Mouse (Mus musculus): ENCODE results near the gene Irgq. TPM values are rescaled to one million over a fixed set of nuclear protein-coding genes. Genes with fewer than 3 reads are reported as not detected.

Gene Irgq
- total and polyA plus RNA-seq, 3 experiments, result 12.9 to 17.4 (median 16.1) TPM

- Histone ChIP-seq H3K79me2 (replicated peaks; ENCODE audit: control insufficient read depth, insufficient read depth, low read length) (0 out of 2 replicates have a peak, but pooled peaks cover 1% of the 10 kb centered on the region), H3K4me1 (ENCODE audit: control insufficient read depth, insufficient read depth, low read length) (no peaks in the 10 kb centered on the region), H3K27ac (no peak overlapping the region), H3K4me3 (no peak overlapping the region), H3K9ac (ENCODE audit: low read depth, low read length) (no peak overlapping the region), H3K36me3 (ENCODE audit: control insufficient read depth, insufficient read depth, low read length) (no peaks in the 10 kb centered on the region), H3K27me3 (ENCODE audit: control insufficient read depth, insufficient read depth, low read length) (no peaks in the 10 kb centered on the region)
- intact Hi-C loops (cut with DNase I), result no loop called here
- TF ChIP-seq EP300 (IDR thresholded peaks at IDR 0.05; ENCODE audit: insufficient read depth, low read depth, low read length) (no peak), POLR2A (IDR thresholded peaks at IDR 0.05; ENCODE audit: insufficient read depth, low read depth, low read length) (no peak), CTCF (IDR thresholded peaks at IDR 0.05) (peak; percentile 43)
- WGBS, result 85% methylated on average over 2 of the region's 2 CpGs
- DNase-seq, result no peak
Measured at GRCm38 (mm10) chr7:24544506-24544905, 14.0 kb downstream of the Irgq start.

GRCm38 (mm10) chr7:24546068-24546614, 15.7 kb downstream of the Irgq start, which contains the start of the genes Pinlyp and Xrcc1:
Gene Pinlyp, minus strand, starts transcription at chr7:24546118.
Gene Xrcc1, plus strand, starts transcription at chr7:24546289.
- TF ChIP-seq POLR2A (IDR thresholded peaks at IDR 0.05; ENCODE audit: insufficient read depth, low read depth, low read length), result no peak
- no peak for TF ChIP-seq EP300 (IDR thresholded peaks at IDR 0.05; ENCODE audit: insufficient read depth, low read depth, low read length)
- TF ChIP-seq CTCF (IDR thresholded peaks at IDR 0.05), result no peak
- intact Hi-C loops (cut with DNase I), result loop anchor here (5.0 kb wide), 1 partner anchor 229 kb away; the partner anchor contains the start of gene Zfp94
- 39% methylated on average over 13 of the region's 13 CpGs for WGBS

GRCm38 (mm10) chr7:24546634-24547389, 16.3 kb downstream of the Irgq start:
- H3K4me3 ChIP-seq, result peak overlapping the region; percentile 80
- H3K79me2 ChIP-seq (replicated peaks; ENCODE audit: control insufficient read depth, insufficient read depth, low read length), result 0 out of 2 replicates have a peak, but pooled peaks cover 1% of the 10 kb centered on the region
- no peaks in the 10 kb centered on the region for H3K4me1 ChIP-seq (ENCODE audit: control insufficient read depth, insufficient read depth, low read length)
- H3K36me3 ChIP-seq (ENCODE audit: control insufficient read depth, insufficient read depth, low read length), result no peaks in the 10 kb centered on the region
- intact Hi-C loops (cut with DNase I), result loop anchor here (1.0 to 5.0 kb wide), 2 partner anchors 17 to 230 kb away; partner anchors contain the start of genes Irgq and Zfp94
- under 1% methylated on average over 57 of the region's 57 CpGs for WGBS
- peak; percentile 98 to 100 for DNase-seq
- TF ChIP-seq CTCF (IDR thresholded peaks at IDR 0.05), result no peak
- TF ChIP-seq POLR2A (IDR thresholded peaks at IDR 0.05; ENCODE audit: insufficient read depth, low read depth, low read length), result peak; percentile 60
- no peak for TF ChIP-seq EP300 (IDR thresholded peaks at IDR 0.05; ENCODE audit: insufficient read depth, low read depth, low read length)
- no peaks in the 10 kb centered on the region for H3K27me3 ChIP-seq (ENCODE audit: control insufficient read depth, insufficient read depth, low read length)
- H3K9ac ChIP-seq (ENCODE audit: low read depth, low read length), result peak overlapping the region; percentile 93
- peak overlapping the region; percentile 84 for H3K27ac ChIP-seq

More at GRCm38 (mm10) chr7:24546068-24546614, 15.7 kb downstream of the Irgq start, which contains the start of the genes Pinlyp and Xrcc1:
- H3K9ac ChIP-seq (ENCODE audit: low read depth, low read length), result peak within 1 kb of the TSS; percentile 93
- H3K36me3 ChIP-seq (ENCODE audit: control insufficient read depth, insufficient read depth, low read length), result no peaks in the 10 kb centered on the region
- no peaks in the 10 kb centered on the region for H3K4me1 ChIP-seq (ENCODE audit: control insufficient read depth, insufficient read depth, low read length)
- H3K79me2 ChIP-seq (replicated peaks; ENCODE audit: control insufficient read depth, insufficient read depth, low read length), result 0 out of 2 replicates have a peak, but pooled peaks cover 1% of the 10 kb centered on the region
- H3K27me3 ChIP-seq (ENCODE audit: control insufficient read depth, insufficient read depth, low read length), result no peaks in the 10 kb centered on the region
- peak within 1 kb of the TSS; percentile 80 for H3K4me3 ChIP-seq
- DNase-seq, result no peak
- peak within 1 kb of the TSS; percentile 84 for H3K27ac ChIP-seq

DNA sequence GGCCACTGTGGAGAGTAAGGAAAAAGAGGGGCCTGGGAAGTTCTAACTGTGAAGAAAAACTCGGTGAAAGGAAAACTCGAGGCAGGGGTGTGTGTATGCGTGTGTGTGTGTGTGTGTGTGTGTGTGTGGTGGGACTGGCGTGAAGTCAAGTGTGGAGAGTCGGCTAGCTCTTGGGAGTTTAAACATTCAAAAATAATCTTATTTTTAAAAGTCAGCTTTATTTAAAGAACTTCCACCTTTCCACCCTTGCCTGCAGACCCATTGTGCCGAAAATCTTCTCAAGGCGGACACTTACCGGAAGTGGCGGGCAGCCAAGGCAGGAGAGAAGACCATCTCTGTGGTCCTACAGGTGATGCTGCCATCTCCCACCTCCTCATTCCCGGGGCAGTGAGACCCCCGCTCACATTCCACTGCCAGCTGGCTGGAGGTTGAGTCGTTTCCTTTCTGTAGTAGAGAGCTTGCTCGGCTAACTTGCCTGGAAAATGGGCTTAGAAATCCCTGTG, 17.1 kb downstream of the Irgq start:
- DNase-seq, result no peak
- 0 out of 2 replicates have a peak, but pooled peaks cover 1% of the 10 kb centered on the region for H3K79me2 ChIP-seq (replicated peaks; ENCODE audit: control insufficient read depth, insufficient read depth, low read length)
- no peaks in the 10 kb centered on the region for H3K27me3 ChIP-seq (ENCODE audit: control insufficient read depth, insufficient read depth, low read length)
- no peak for TF ChIP-seq CTCF (IDR thresholded peaks at IDR 0.05)
- no peak for TF ChIP-seq POLR2A (IDR thresholded peaks at IDR 0.05; ENCODE audit: insufficient read depth, low read depth, low read length)
- TF ChIP-seq EP300 (IDR thresholded peaks at IDR 0.05; ENCODE audit: insufficient read depth, low read depth, low read length), result no peak
- no peak overlapping the region; the same call in 1 of the 2 replicates for H3K27ac ChIP-seq
- 14% methylated on average over 13 of the region's 13 CpGs for WGBS
- intact Hi-C loops (cut with DNase I), result loop anchor here (1.0 to 5.0 kb wide), 2 partner anchors 17 to 230 kb away; partner anchors contain the start of genes Irgq and Zfp94
- H3K9ac ChIP-seq (ENCODE audit: low read depth, low read length), result peak overlapping the region; percentile 93
- H3K4me3 ChIP-seq, result peak overlapping the region; percentile 80
- H3K4me1 ChIP-seq (ENCODE audit: control insufficient read depth, insufficient read depth, low read length), result no peaks in the 10 kb centered on the region
- H3K36me3 ChIP-seq (ENCODE audit: control insufficient read depth, insufficient read depth, low read length), result no peaks in the 10 kb centered on the region

DNA sequence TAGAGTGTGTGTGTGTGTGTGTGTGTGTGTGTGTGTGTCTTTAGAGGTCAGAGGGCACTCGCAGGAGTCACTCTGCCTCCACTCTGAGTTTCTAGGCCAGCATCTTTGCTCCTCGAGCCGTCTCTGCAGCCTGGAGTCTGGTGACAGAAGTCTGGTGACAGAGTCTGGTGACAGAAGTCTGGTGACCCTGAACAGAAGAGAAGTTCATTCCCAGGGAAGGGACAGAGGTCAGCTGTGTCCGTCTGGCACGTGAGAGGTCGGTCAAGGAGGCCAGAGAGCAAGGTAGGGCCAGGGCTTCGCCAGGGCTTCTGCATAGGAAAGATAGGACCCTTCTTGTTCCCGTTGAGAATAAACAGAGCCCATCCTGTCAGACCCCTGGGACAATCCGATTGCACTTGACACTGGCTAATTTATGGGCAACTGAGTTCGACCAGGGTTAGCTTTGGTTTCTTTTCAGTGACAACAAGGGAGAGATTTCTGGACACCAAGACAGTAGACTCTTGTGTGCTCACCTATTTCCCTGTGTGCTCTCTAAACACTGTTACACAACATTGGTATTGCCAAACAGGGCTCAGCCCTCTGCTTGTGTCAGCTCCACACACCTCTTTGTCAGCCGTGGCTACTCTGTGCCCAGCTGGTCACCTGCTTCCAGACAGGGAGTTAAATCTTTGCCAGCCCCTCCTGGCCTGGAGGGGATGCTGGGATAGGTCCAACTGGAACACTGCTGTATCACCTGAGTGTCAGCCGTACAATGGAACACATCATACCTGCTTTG, 21.7 kb downstream of the Irgq start:
- DNase-seq, result peak in 1 of 2 experiments; percentile 21
- Histone ChIP-seq H3K36me3 (ENCODE audit: control insufficient read depth, insufficient read depth, low read length) (no peaks in the 10 kb centered on the region), H3K27ac (no peak overlapping the region), H3K79me2 (replicated peaks; ENCODE audit: control insufficient read depth, insufficient read depth, low read length) (peaks cover under 1% of the 10 kb centered on the region; the same call in 1 of the 2 replicates), H3K27me3 (ENCODE audit: control insufficient read depth, insufficient read depth, low read length) (no peaks in the 10 kb centered on the region), H3K4me1 (ENCODE audit: control insufficient read depth, insufficient read depth, low read length) (no peaks in the 10 kb centered on the region), H3K4me3 (no peak overlapping the region), H3K9ac (ENCODE audit: low read depth, low read length) (no peak overlapping the region)
- 81% methylated on average over 12 of the region's 12 CpGs for WGBS
- TF ChIP-seq EP300 (IDR thresholded peaks at IDR 0.05; ENCODE audit: insufficient read depth, low read depth, low read length) (no peak), POLR2A (IDR thresholded peaks at IDR 0.05; ENCODE audit: insufficient read depth, low read depth, low read length) (no peak), CTCF (IDR thresholded peaks at IDR 0.05) (no peak)
- intact Hi-C loops (cut with DNase I), result no loop called here

Measured in heart, adult 2 months (tissue).